Mouse (Mus musculus) myocyte (in vitro differentiated cells): ENCODE data around the gene Eif4g3.

Experiments
- CEBPB ChIP-seq: IDR thresholded peaks from 2 replicates; pipeline ENCODE4 v1.6.1; 2011; ENCODE audit warnings: mild to moderate bottlenecking, moderate library complexity; ENCODE audit not compliant: poor library complexity, insufficient read depth, severe bottlenecking
- MAX ChIP-seq: IDR thresholded peaks from one replicate; pipeline ENCODE4 v1.6.1; 2011; ENCODE audit warnings: low read depth, mild to moderate bottlenecking, control low read depth
- MYOD1 ChIP-seq, 3 experiments: IDR thresholded peaks; one replicate each; pipeline ENCODE4 v1.6.1; 2011; ENCODE audit warnings: control low read depth in 2 of 3, low read depth in 2 of 3, mild to moderate bottlenecking in 2 of 3, moderate library complexity in 1 of 3; ENCODE audit not compliant: insufficient read length in 2 of 3, control insufficient read depth in 1 of 3
- MYOG ChIP-seq, 3 experiments: IDR thresholded peaks; one replicate each; pipeline ENCODE4 v1.6.1; 2011; ENCODE audit warnings: control low read depth in 2 of 3, low read depth in 2 of 3, mild to moderate bottlenecking in 2 of 3; ENCODE audit not compliant: insufficient read length in 2 of 3, control insufficient read depth in 1 of 3, insufficient read depth in 1 of 3
- POLR2A ChIP-seq: IDR thresholded peaks from one replicate; pipeline ENCODE4 v1.6.1; 2011; ENCODE audit warnings: low read depth, mild to moderate bottlenecking, control low read depth, moderate library complexity; ENCODE audit not compliant: insufficient read length
- POLR2AphosphoS2 ChIP-seq: IDR thresholded peaks from one replicate; pipeline ENCODE4 v1.6.1; 2011; ENCODE audit warnings: low read depth, control low read depth; ENCODE audit not compliant: insufficient read length
- TCF12 ChIP-seq: IDR thresholded peaks from one replicate; pipeline ENCODE4 v1.6.1; 2011; ENCODE audit warnings: mild to moderate bottlenecking, control low read depth; ENCODE audit not compliant: poor library complexity, insufficient read depth, severe bottlenecking
- USF1 ChIP-seq: IDR thresholded peaks from one replicate; pipeline ENCODE4 v1.6.1; 2011; ENCODE audit warnings: low read depth, mild to moderate bottlenecking, control low read depth, moderate library complexity

DNA sequence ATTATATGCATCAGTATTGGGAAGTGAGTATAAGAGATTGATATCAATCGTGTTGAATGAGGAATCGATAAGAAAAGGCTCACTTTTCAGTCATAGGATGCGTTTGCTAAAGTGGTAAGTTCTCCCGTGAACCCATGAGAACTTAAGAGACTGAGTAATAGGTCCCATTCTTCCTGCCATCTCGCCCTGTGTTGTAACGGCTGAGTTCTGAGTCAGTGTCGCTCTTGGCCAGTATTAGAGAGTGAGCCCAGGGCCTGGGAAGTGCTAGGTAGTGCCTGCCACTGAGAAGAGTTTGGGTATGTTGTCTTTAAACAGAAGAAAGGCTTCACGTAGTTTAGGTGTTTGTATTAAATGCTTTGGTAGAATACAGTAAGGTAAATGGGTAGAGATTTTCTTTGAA lies 53.5 kb downstream of the Eif4g3 start:
- TF ChIP-seq MAX (no peak), POLR2A (no peak), CEBPB (no peak), TCF12 (no peak), MYOD1 (IDR thresholded peaks at IDR 0.05; ENCODE audit: control insufficient read depth in 1 of 3, insufficient read length in 2 of 3, low read depth in 2 of 3) (no peak), POLR2AphosphoS2 (no peak), MYOG (IDR thresholded peaks at IDR 0.05; ENCODE audit: control insufficient read depth in 1 of 3, insufficient read depth in 1 of 3, insufficient read length in 2 of 3, low read depth in 2 of 3) (no peak), USF1 (no peak)
